Mouse (Mus musculus): ENCODE measurements around the gene Prok2. TPM values are rescaled to one million over a fixed set of nuclear protein-coding genes. Genes with fewer than 3 reads are reported as not detected.

Gene Prok2
- total RNA-seq, 2 experiments from 2014 or later: not detected

Other genes with a start within 250 kb of the Prok2 start
- gene Foxp1, start 203.7 kb downstream of the Prok2 start, total RNA-seq (2015; ENCODE audit: low replicate concordance): 34.4 and 43.6 TPM in 2 replicates
- 14.7 and 40.8 TPM in 2 replicates for gene Foxp1, start 203.7 kb downstream of the Prok2 start, total RNA-seq (2017; ENCODE audit: low replicate concordance)
- 8.8 and 11.5 TPM in 2 replicates for gene Eif4e3, start 59.6 kb downstream of the Prok2 start, total RNA-seq (2015; ENCODE audit: low replicate concordance)
- 2.7 and 5.3 TPM in 2 replicates for gene Eif4e3, start 59.6 kb downstream of the Prok2 start, total RNA-seq (2017; ENCODE audit: low replicate concordance)
- gene Gm20696, start 59.6 kb downstream of the Prok2 start, total RNA-seq (2015; ENCODE audit: low replicate concordance): 5.0 and 9.0 TPM in 2 replicates
- gene Gm20696, start 59.6 kb downstream of the Prok2 start, total RNA-seq (2017; ENCODE audit: low replicate concordance): 2.7 and 2.9 TPM in 2 replicates
- 0.72 TPM in 1 of 2 replicates, not detected in the other for gene Gpr27, start 33.7 kb downstream of the Prok2 start, total RNA-seq (2015; ENCODE audit: low replicate concordance)
- gene Gpr27, start 33.7 kb downstream of the Prok2 start, total RNA-seq (2017; ENCODE audit: low replicate concordance): 1.8 TPM in 1 of 2 replicates, not detected in the other